Mouse (Mus musculus): ENCODE measurements around the gene Clk2. TPM values are rescaled to one million over a fixed set of nuclear protein-coding genes. Genes with fewer than 3 reads are reported as not detected.
"Not testable (repeated sequence)": the region's sequence is repeated elsewhere in the genome, so short reads cannot be mapped to it uniquely, and the experiment has no call there.

Gene Clk2
- polyA plus RNA-seq, 1 experiment from 2014 or later, result 33.8 TPM

GRCm38 (mm10) chr3:89156951-89157350 lies 7.6 kb upstream of the Clk2 start:
- Histone ChIP-seq H3K4me3 (ENCODE audit: low read length) (no peak overlapping the region), H3K4me1 (ENCODE audit: control insufficient read depth, insufficient read depth, low read length) (peaks cover 9% of the 10 kb centered on the region; the same call in 1 of the 2 replicates), H3K4me2 (replicated peaks; ENCODE audit: low read depth, low read length) (no peak overlapping the region), H3K27ac (ENCODE audit: low read depth, low read length) (no peak overlapping the region), H3K36me3 (ENCODE audit: control insufficient read depth, insufficient read depth, low read length) (no peaks in the 10 kb centered on the region), H3K9ac (ENCODE audit: low read depth, low read length) (no peak overlapping the region), H3K27me3 (ENCODE audit: control insufficient read depth, insufficient read depth, low read length) (peaks cover 7% of the 10 kb centered on the region; the same call in 1 of the 2 replicates), H3K9me3 (ENCODE audit: control insufficient read depth, low read length) (no peaks in the 10 kb centered on the region)
- no peak for ATAC-seq (ENCODE audit: low FRiP score, low TSS enrichment)
- 89% methylated on average over 8 of the region's 8 CpGs for WGBS

- H3K27me3 ChIP-seq (ENCODE audit: control insufficient read depth, insufficient read depth, low read length), result peaks cover 7% of the 10 kb centered on the region; the same call in 1 of the 2 replicates
- no peak overlapping the region for H3K4me2 ChIP-seq (replicated peaks; ENCODE audit: low read depth, low read length)
- no peaks in the 10 kb centered on the region for H3K9me3 ChIP-seq (ENCODE audit: control insufficient read depth, low read length)
- no peak overlapping the region for H3K9ac ChIP-seq (ENCODE audit: low read depth, low read length)
- ATAC-seq (ENCODE audit: low FRiP score, low TSS enrichment), result no peak
- H3K4me1 ChIP-seq (ENCODE audit: control insufficient read depth, insufficient read depth, low read length), result peaks cover 9% of the 10 kb centered on the region; the same call in 1 of the 2 replicates
- H3K36me3 ChIP-seq (ENCODE audit: control insufficient read depth, insufficient read depth, low read length), result no peaks in the 10 kb centered on the region
- 16% methylated on average over 7 of the region's 7 CpGs for WGBS
- H3K27ac ChIP-seq (ENCODE audit: low read depth, low read length), result no peak overlapping the region
- H3K4me3 ChIP-seq (ENCODE audit: low read length), result no peak overlapping the region
Observed at GRCm38 (mm10) chr3:89158651-89159050, 5.9 kb upstream of the Clk2 start.

GRCm38 (mm10) chr3:89159211-89159610 lies 5.4 kb upstream of the Clk2 start:
- Histone ChIP-seq H3K27ac (ENCODE audit: low read depth, low read length) (no peak overlapping the region), H3K4me1 (ENCODE audit: control insufficient read depth, insufficient read depth, low read length) (peaks cover 12% of the 10 kb centered on the region; the same call in 1 of the 2 replicates), H3K9ac (ENCODE audit: low read depth, low read length) (no peak overlapping the region), H3K4me3 (ENCODE audit: low read length) (peak overlapping the region; percentile 56), H3K4me2 (replicated peaks; ENCODE audit: low read depth, low read length) (peak overlapping the region; percentile 98), H3K36me3 (ENCODE audit: control insufficient read depth, insufficient read depth, low read length) (no peaks in the 10 kb centered on the region), H3K27me3 (ENCODE audit: control insufficient read depth, insufficient read depth, low read length) (peaks cover 7% of the 10 kb centered on the region; the same call in 1 of the 2 replicates), H3K9me3 (ENCODE audit: control insufficient read depth, low read length) (no peaks in the 10 kb centered on the region)
- 0 out of 2 replicates have a peak, but pooled peaks have one; percentile 24 for ATAC-seq (ENCODE audit: low FRiP score, low TSS enrichment)
- under 1% methylated on average over 13 of the region's 13 CpGs for WGBS

GRCm38 (mm10) chr3:89159616-89160344 lies 4.8 kb upstream of the Clk2 start, which contains the start of gene Hcn3:
Gene Hcn3 (minus strand): TSS chr3:89160196.
- Histone ChIP-seq H3K27me3 (ENCODE audit: control insufficient read depth, insufficient read depth, low read length) (peaks cover 7% of the 10 kb centered on the region; the same call in 1 of the 2 replicates), H3K4me1 (ENCODE audit: control insufficient read depth, insufficient read depth, low read length) (peaks cover 12% of the 10 kb centered on the region; the same call in 1 of the 2 replicates), H3K9me3 (ENCODE audit: control insufficient read depth, low read length) (no peaks in the 10 kb centered on the region), H3K36me3 (ENCODE audit: control insufficient read depth, insufficient read depth, low read length) (no peaks in the 10 kb centered on the region), H3K27ac (ENCODE audit: low read depth, low read length) (no peak within 1 kb of the TSS), H3K4me3 (ENCODE audit: low read length) (peak within 1 kb of the TSS; percentile 56), H3K9ac (ENCODE audit: low read depth, low read length) (peak within 1 kb of the TSS; percentile 50; the same call in 1 of the 2 replicates), H3K4me2 (replicated peaks; ENCODE audit: low read depth, low read length) (peak within 1 kb of the TSS; percentile 98)
- WGBS, result 1% methylated on average over 62 of the region's 66 CpGs
- ATAC-seq (ENCODE audit: low FRiP score, low TSS enrichment), result peak; percentile 72

- peaks cover 21% of the 10 kb centered on the region for H3K4me1 ChIP-seq (ENCODE audit: control insufficient read depth, insufficient read depth, low read length)
- not testable (repeated sequence) for H3K36me3 ChIP-seq (ENCODE audit: control insufficient read depth, insufficient read depth, low read length); ATAC-seq (ENCODE audit: low FRiP score, low TSS enrichment); H3K27me3 ChIP-seq (ENCODE audit: control insufficient read depth, insufficient read depth, low read length); H3K9me3 ChIP-seq (ENCODE audit: control insufficient read depth, low read length); H3K4me3 ChIP-seq (ENCODE audit: low read length); H3K4me2 ChIP-seq (replicated peaks; ENCODE audit: low read depth, low read length); H3K27ac ChIP-seq (ENCODE audit: low read depth, low read length); H3K9ac ChIP-seq (ENCODE audit: low read depth, low read length)
Observed at GRCm38 (mm10) chr3:89161207-89161606, 3.4 kb upstream of the Clk2 start.

- peaks cover 7% of the 10 kb centered on the region; the same call in 1 of the 2 replicates for H3K27me3 ChIP-seq (ENCODE audit: control insufficient read depth, insufficient read depth, low read length)
- 82% methylated on average over 4 of the region's 4 CpGs for WGBS
- ATAC-seq (ENCODE audit: low FRiP score, low TSS enrichment), result no peak
Observed at GRCm38 (mm10) chr3:89161786-89162185, 2.8 kb upstream of the Clk2 start.

GRCm38 (mm10) chr3:89163123-89163522 lies 1.5 kb upstream of the Clk2 start:
- peaks cover 15% of the 10 kb centered on the region for H3K36me3 ChIP-seq (ENCODE audit: control insufficient read depth, insufficient read depth, low read length)
- peaks cover 7% of the 10 kb centered on the region; the same call in 1 of the 2 replicates for H3K27me3 ChIP-seq (ENCODE audit: control insufficient read depth, insufficient read depth, low read length)
- no peak overlapping the region for H3K4me3 ChIP-seq (ENCODE audit: low read length)
- no peak for ATAC-seq (ENCODE audit: low FRiP score, low TSS enrichment)
- H3K9ac ChIP-seq (ENCODE audit: low read depth, low read length), result no peak overlapping the region
- H3K4me2 ChIP-seq (replicated peaks; ENCODE audit: low read depth, low read length), result no peak overlapping the region
- no peak overlapping the region for H3K27ac ChIP-seq (ENCODE audit: low read depth, low read length)
- WGBS, result 81% methylated on average over 1 of the region's 1 CpGs
- no peaks in the 10 kb centered on the region for H3K9me3 ChIP-seq (ENCODE audit: control insufficient read depth, low read length)
- peaks cover 28% of the 10 kb centered on the region for H3K4me1 ChIP-seq (ENCODE audit: control insufficient read depth, insufficient read depth, low read length)

More at GRCm38 (mm10) chr3:89161786-89162185, 2.8 kb upstream of the Clk2 start:
- Histone ChIP-seq H3K4me1 (ENCODE audit: control insufficient read depth, insufficient read depth, low read length) (peaks cover 25% of the 10 kb centered on the region), H3K4me2 (replicated peaks; ENCODE audit: low read depth, low read length) (no peak overlapping the region), H3K9me3 (ENCODE audit: control insufficient read depth, low read length) (no peaks in the 10 kb centered on the region), H3K27ac (ENCODE audit: low read depth, low read length) (no peak overlapping the region), H3K4me3 (ENCODE audit: low read length) (no peak overlapping the region), H3K9ac (ENCODE audit: low read depth, low read length) (no peak overlapping the region), H3K36me3 (ENCODE audit: control insufficient read depth, insufficient read depth, low read length) (peaks cover 2% of the 10 kb centered on the region)

GRCm38 (mm10) chr3:89163643-89164245 lies 851 bp upstream of the Clk2 start:
- no peaks in the 10 kb centered on the region for H3K9me3 ChIP-seq (ENCODE audit: control insufficient read depth, low read length)
- no peak overlapping the region for H3K27ac ChIP-seq (ENCODE audit: low read depth, low read length)
- H3K27me3 ChIP-seq (ENCODE audit: control insufficient read depth, insufficient read depth, low read length), result peaks cover 3% of the 10 kb centered on the region; the same call in 1 of the 2 replicates
- H3K4me2 ChIP-seq (replicated peaks; ENCODE audit: low read depth, low read length), result peak overlapping the region; percentile 71
- peaks cover 21% of the 10 kb centered on the region for H3K36me3 ChIP-seq (ENCODE audit: control insufficient read depth, insufficient read depth, low read length)
- ATAC-seq (ENCODE audit: low FRiP score, low TSS enrichment), result no peak
- peaks cover 28% of the 10 kb centered on the region for H3K4me1 ChIP-seq (ENCODE audit: control insufficient read depth, insufficient read depth, low read length)
- H3K9ac ChIP-seq (ENCODE audit: low read depth, low read length), result peak overlapping the region; percentile 35; the same call in 1 of the 2 replicates
- H3K4me3 ChIP-seq (ENCODE audit: low read length), result peak overlapping the region; percentile 90
- 73% methylated on average over 5 of the region's 5 CpGs for WGBS
